Mouse (Mus musculus) cerebellum, adult 18-20 months (tissue): ENCODE measurements around the gene Polr2g.

Experiments used
- DNase-seq, 2 experiments: peaks; one replicate each; pipeline ENCODE4 v3.0.0; 2021

Gene Polr2g

DNA sequence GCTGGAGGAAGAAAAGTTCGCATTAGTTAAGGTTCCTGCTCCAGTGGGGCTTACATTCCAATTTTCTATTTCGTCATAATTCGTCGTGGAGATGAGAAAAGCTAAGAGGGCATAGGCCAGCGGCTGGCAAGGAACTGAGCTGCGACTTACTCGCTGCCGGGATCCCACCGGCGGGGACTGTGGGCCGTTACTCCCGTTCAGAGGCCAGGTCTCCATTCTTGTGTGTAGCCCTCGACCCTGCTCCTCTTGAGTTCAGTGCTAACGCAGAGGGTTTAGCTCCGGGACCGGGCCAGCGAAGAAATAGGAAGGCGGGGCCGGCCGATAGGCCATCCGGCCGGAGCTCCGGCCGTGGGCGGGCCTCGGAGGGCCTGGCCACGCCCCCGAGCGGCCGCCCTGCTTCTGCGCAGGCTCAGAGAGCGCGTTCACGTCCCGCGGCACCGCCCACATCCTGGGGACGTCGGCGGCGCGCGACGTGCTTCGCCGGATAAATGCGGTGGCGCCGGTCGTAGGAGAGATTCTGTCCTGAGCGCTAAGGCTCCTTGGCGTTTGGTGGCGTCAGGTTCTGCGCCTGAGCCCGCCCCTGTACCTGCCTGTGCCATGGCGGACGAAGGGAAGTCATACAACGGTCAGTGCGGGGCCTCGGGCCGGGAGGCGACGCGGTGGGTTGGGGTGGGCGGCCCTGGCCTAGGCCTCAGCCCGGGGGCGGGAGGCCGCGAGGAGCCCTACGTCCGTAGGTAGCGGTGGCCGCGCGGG lies 41.6 kb downstream of the Polr2g start, which contains the start of gene Nxf1:
Gene Nxf1, plus strand, starts transcription at position 439 of the 753 bp plus-strand sequence.
- DNase-seq: peak; percentile 90 to 95

- no peak for DNase-seq
These were observed 42.7 kb downstream of the Polr2g start for GRCm38 (mm10) chr19:8755652-8756051.

DNA sequence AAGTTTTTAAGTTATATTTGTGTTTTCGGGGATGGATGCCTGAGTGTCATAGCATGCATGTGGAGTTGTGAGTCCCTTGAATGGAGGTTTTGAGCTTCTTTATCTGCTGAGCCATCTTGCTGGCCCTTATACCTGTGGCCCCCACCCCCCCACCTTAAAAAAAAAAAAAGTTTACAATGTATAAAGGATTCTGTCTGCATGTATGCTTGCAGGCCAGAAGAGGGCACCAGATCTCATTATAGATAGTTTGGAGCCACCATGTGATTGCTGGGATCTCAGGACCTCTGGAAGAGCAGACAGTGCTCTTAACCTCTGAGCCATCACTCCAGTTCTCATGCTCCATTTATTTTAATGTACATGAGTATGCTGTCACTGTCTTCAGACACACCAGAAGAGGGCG lies 51.0 kb downstream of the Polr2g start:
- no peak for DNase-seq

GRCm38 (mm10) chr19:8745382-8745781 lies 53.0 kb downstream of the Polr2g start:
- no peak for DNase-seq
